Mouse (Mus musculus) E14TG2a.4 (cell line): ENCODE results near the gene Gjb3.

Experiments
- CTCF ChIP-seq: conservative IDR thresholded peaks from 2 replicates; pipeline ENCODE4 v1.5.1; 2014; ENCODE audit warnings: low read length
- NANOG ChIP-seq: IDR thresholded peaks from 2 replicates; pipeline ENCODE4 v1.6.1; 2014; ENCODE audit warnings: borderline replicate concordance, low read length, mixed read lengths
- POU5F1 ChIP-seq: IDR thresholded peaks from 2 replicates; pipeline ENCODE4 v1.6.1; 2014; ENCODE audit warnings: low read length, borderline replicate concordance

- TF ChIP-seq CTCF (no peak), POU5F1 (no peak), NANOG (no peak)
These were observed 19.1 kb downstream of the Gjb3 start for GRCm38 (mm10) chr4:127311561-127311960.
